In the genomic region with DNA sequence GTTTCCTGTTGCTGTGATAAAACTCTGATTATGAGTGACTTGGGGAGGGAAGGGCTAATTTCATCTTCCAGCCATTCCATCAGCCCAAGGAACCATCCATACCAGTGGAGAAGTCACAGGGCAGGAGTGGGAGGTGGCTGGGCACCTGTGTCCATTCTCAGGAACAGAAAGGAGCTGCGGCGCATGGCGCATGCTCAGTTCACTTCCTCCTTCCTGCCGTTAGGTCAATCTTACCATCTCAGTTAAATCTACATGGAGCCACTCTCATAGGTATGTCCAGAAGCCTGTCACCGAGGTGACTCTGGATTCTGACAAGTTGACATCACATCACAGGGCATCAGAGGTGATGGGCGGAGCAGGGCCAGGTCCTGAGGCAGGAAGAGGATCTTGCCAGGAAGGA, we compare ENCODE assay signal across 38 mouse cellular contexts. TPM values are rescaled to one million over a fixed set of nuclear protein-coding genes. Genes with fewer than 3 reads are reported as not detected.
"Had no signal": no experiment of that assay in that cellular context is flagged by ENCODE, and none has a peak within 500 bp of the region (broad histone marks: within the 10 kb centered on the region; RNA-seq: fewer than 3 reads in every experiment).

No protein-coding gene starts in this region.

- H3K36me3 ChIP-seq: heart, embryonic 10.5 days; heart, embryonic 12.5 days; hindbrain, embryonic 10.5 days; hindbrain, embryonic 12.5 days; intestine, embryonic 15.5 days; limb, embryonic 10.5 days; limb, embryonic 12.5 days; liver, embryonic 13.5 days had no signal

- ATAC-seq: hindbrain, embryonic 16.5 days; inflammation-experienced regulatory T-cells, adult 6 months; intestine, embryonic 15.5 days; intestine, postnatal 0 days had no signal

- H3K4me3 ChIP-seq: heart, adult 2 months; heart, embryonic 10.5 days; heart, embryonic 12.5 days; hindbrain, embryonic 10.5 days; hindbrain, embryonic 12.5 days; intestine, embryonic 15.5 days; layer of hippocampus, adult 2 months; left cerebral cortex, adult 2 months; limb, embryonic 10.5 days; limb, embryonic 12.5 days; liver, embryonic 13.5 days had no signal

- H3K27ac ChIP-seq: heart, adult 2 months; heart, embryonic 10.5 days; hindbrain, embryonic 10.5 days; hindbrain, embryonic 12.5 days; hindbrain, embryonic 14.5 days; intestine, embryonic 15.5 days; layer of hippocampus, adult 2 months; left cerebral cortex, adult 2 months; limb, embryonic 10.5 days; limb, embryonic 12.5 days; liver, embryonic 13.5 days had no signal

- DNase-seq: gastrocnemius, postnatal 14 days; gastrocnemius, postnatal 36 days; heart, adult 11 months; heart, adult 2 months; heart, postnatal 10 days; heart, postnatal 4 days; kidney, adult 18-20 months; kidney, adult 8-10 months; kidney, postnatal 10 days; kidney, postnatal 25 days; kidney, postnatal 4 days; liver; liver, embryonic 13.5 days had no signal

- H3K9me3 ChIP-seq: intestine, embryonic 15.5 days; limb, embryonic 10.5 days had no signal

- H3K4me1 ChIP-seq: heart, embryonic 10.5 days; heart, embryonic 12.5 days; hindbrain, embryonic 10.5 days; hindbrain, embryonic 12.5 days; intestine, embryonic 15.5 days; limb, embryonic 10.5 days; limb, embryonic 12.5 days; liver, embryonic 13.5 days had no signal

- H3K4me2 ChIP-seq: heart, embryonic 12.5 days; hindbrain, embryonic 12.5 days; hindbrain, embryonic 14.5 days; intestine, embryonic 15.5 days; limb, embryonic 12.5 days; liver, embryonic 11.5 days; liver, embryonic 13.5 days had no signal

- H3K9ac ChIP-seq: heart, embryonic 12.5 days; hindbrain, embryonic 12.5 days; hindbrain, embryonic 14.5 days; intestine, embryonic 15.5 days; limb, embryonic 12.5 days; liver, embryonic 13.5 days had no signal

RNA-seq across cellular contexts. Expression of a gene that starts 6.7 kb away (rescaled TPM):
- total RNA-seq: gastrocnemius, adult 18-20 months; gastrocnemius, adult 8-10 months; gastrocnemius, postnatal 14 days; gastrocnemius, postnatal 36 days; heart, adult 2 months; heart, postnatal 10 days; heart, postnatal 25 days; heart, postnatal 4 days; layer of hippocampus, adult 2 months; layer of hippocampus, postnatal 10 days; layer of hippocampus, postnatal 25 days; left cerebral cortex, adult 2 months; left cerebral cortex, postnatal 14 days; left cerebral cortex, postnatal 36 days had no signal
- polyA plus RNA-seq: heart, adult 2 months; heart, embryonic 10.5 days; heart, embryonic 12.5 days; heart, embryonic 14.5 days; heart, embryonic 16.5 days; hindbrain, embryonic 10.5 days; hindbrain, embryonic 12.5 days; hindbrain, embryonic 14.5 days; hindbrain, embryonic 16.5 days; inflammation-experienced regulatory T-cells, adult 6 months; intestine, embryonic 15.5 days; intestine, postnatal 0 days; kidney, embryonic 14.5 days; kidney, embryonic 16.5 days; limb, embryonic 10.5 days; limb, embryonic 12.5 days; liver, embryonic 11.5 days; liver, embryonic 13.5 days had no signal

RNA-seq across cellular contexts. Expression of a gene that starts 21.9 kb away (rescaled TPM):
- total RNA-seq: gastrocnemius, adult 18-20 months; gastrocnemius, adult 8-10 months; gastrocnemius, postnatal 14 days; gastrocnemius, postnatal 36 days; heart, adult 2 months; heart, postnatal 25 days; layer of hippocampus, adult 2 months; layer of hippocampus, postnatal 10 days; layer of hippocampus, postnatal 25 days; left cerebral cortex, adult 2 months; left cerebral cortex, postnatal 14 days; left cerebral cortex, postnatal 36 days had no signal
- polyA plus RNA-seq: heart, embryonic 10.5 days; heart, embryonic 12.5 days; heart, embryonic 14.5 days; hindbrain, embryonic 12.5 days; inflammation-experienced regulatory T-cells, adult 6 months; intestine, postnatal 0 days; limb, embryonic 10.5 days; liver, embryonic 11.5 days; liver, embryonic 13.5 days had no signal
